Mouse (Mus musculus) thymus, adult 2 months (tissue): ENCODE measurements around the gene Qprt.

Experiments
- CTCF ChIP-seq: fragments of 200-500 bp; IDR thresholded peaks from 2 replicates; pipeline ENCODE4 v1.5.1; 2012; ENCODE audit warnings: mild to moderate bottlenecking, control low read depth, low read length, moderate library complexity, borderline replicate concordance; ENCODE audit not compliant: control insufficient read depth, poor library complexity, insufficient read depth; ENCODE audit errors: extremely low read depth
- POLR2A ChIP-seq: fragments of 200-500 bp; IDR thresholded peaks from 2 replicates; pipeline ENCODE4 v1.6.1; 2012; ENCODE audit warnings: mild to moderate bottlenecking, low read length, control low read depth, moderate library complexity; ENCODE audit not compliant: control insufficient read depth, poor library complexity, insufficient read depth; ENCODE audit errors: extremely low read depth

GRCm38 (mm10) chr7:127136181-127137071 lies 14.4 kb upstream of the Qprt start:
- TF ChIP-seq CTCF: no peak
- no peak for TF ChIP-seq POLR2A
